Mouse (Mus musculus) midbrain, embryonic 12.5 days (tissue): Measurements from ENCODE around the gene Snx25. TPM values are rescaled to one million over a fixed set of nuclear protein-coding genes. Genes with fewer than 3 reads are reported as not detected.

ENCODE experiments used
- ATAC-seq: fragments of 200-750 bp; cut with Nextera tagmentation; 2 replicates; pipeline ENCODE4 v1.8.0; 2017; ENCODE audit warnings: low read depth, moderate TSS enrichment, moderate library complexity; ENCODE audit not compliant: low FRiP score
- H3K27ac ChIP-seq: fragments of 300-500 bp; sonication (generic); replicated peaks from 2 replicates; pipeline ENCODE4 v1.5.1; 2016; ENCODE audit warnings: mild to moderate bottlenecking
- H3K27me3 ChIP-seq: fragments of 300-500 bp; sonication (generic); 2 replicates; pipeline ENCODE4 v1.6.1; 2016; ENCODE audit warnings: mild to moderate bottlenecking
- H3K36me3 ChIP-seq: fragments of 300-500 bp; sonication (generic); 2 replicates; pipeline ENCODE4 v1.6.1; 2016
- H3K4me1 ChIP-seq: fragments of 300-500 bp; sonication (generic); 2 replicates; pipeline ENCODE4 v1.6.1; 2016
- H3K4me2 ChIP-seq: fragments of 300-500 bp; sonication (generic); replicated peaks from 2 replicates; pipeline ENCODE4 v1.6.1; 2016; ENCODE audit warnings: mild to moderate bottlenecking, moderate library complexity
- H3K4me3 ChIP-seq: fragments of 300-500 bp; sonication (generic); 2 replicates; pipeline ENCODE4 v1.5.1; 2016; ENCODE audit warnings: mild to moderate bottlenecking
- H3K9ac ChIP-seq: fragments of 300-500 bp; sonication (generic); replicated peaks from 2 replicates; pipeline ENCODE4 v1.6.1; 2016; ENCODE audit warnings: mild to moderate bottlenecking, moderate library complexity
- H3K9me3 ChIP-seq: fragments of 300-500 bp; sonication (generic); 2 replicates; pipeline ENCODE4 v1.6.1; 2016; ENCODE audit warnings: mild to moderate bottlenecking
- WGBS: fragments of 180-500 bp; shearing (Covaris S2); methylation state at CpG from one replicate; pipeline ENCODE4 v1.1.7; 2016; 5-methylcytosine and 5-hydroxymethylcytosine counted together
- polyA plus RNA-seq: library from polyadenylated mRNA; unstranded; fragments of >200 nt; fragmentation: Nextera tagmentation; extraction: Ambion mirVana; gene quantifications from 2 replicates; pipeline ENCODE4 v1.2.1, GENCODE M21; 2016

Gene Snx25
- polyA plus RNA-seq, 1 experiment from 2014 or later, result 5.3 TPM

DNA sequence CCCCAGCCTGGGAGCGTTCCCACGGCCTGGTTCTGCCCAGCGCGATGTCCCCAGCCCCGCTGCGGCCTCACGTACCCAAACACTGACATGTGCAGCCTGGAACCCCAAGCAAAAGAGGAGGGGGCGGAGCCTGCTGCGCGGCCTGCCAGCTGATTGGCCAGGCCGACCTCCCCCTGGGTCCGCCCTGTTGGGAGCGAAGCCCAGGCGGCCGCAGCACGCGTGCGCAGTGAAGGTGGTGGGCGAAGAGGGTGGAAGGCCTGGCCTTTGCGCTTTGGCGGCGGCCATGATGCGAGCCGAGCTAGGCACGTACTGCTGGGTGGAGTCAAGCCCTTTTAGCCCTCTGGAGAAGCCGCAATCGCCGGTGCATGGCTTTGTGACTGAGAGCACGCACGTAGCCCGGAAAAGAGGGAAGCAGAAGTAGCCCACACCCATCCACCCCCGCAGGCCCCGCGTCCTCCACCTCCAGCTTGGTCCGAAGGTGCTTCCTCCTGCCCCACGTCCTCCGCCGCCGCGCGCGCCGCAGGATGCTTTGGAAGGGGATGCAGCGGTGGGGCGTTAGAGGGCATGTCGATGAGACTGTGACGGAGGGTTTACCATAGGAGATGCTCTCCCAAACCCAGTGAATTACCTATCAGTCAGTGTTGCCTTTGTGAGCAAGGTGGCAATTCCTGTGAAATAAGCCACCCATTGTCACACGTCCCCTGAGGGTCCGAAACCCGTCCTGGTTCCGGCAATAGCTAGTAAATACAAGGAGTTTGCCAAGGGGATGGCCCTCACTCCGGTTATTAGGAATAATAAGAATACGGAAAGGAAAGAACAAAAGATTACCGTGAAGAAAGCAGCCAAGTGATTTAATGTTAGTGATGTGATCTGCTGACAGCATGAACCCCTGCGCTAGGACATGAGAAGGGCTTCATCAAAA lies 151.9 kb downstream of the Snx25 start:
- 6% methylated on average over 48 of the region's 55 CpGs for WGBS
- peak; percentile 99 for ATAC-seq
- Histone ChIP-seq H3K36me3 (peaks cover 18% of the 10 kb centered on the region), H3K9me3 (no peaks in the 10 kb centered on the region), H3K9ac (peak overlapping the region; percentile 84), H3K27ac (peak overlapping the region; percentile 99), H3K4me1 (peaks cover 9% of the 10 kb centered on the region; the same call in 1 of the 2 replicates), H3K27me3 (no peaks in the 10 kb centered on the region), H3K4me2 (peak overlapping the region; percentile 79), H3K4me3 (peak overlapping the region; percentile 57)

DNA sequence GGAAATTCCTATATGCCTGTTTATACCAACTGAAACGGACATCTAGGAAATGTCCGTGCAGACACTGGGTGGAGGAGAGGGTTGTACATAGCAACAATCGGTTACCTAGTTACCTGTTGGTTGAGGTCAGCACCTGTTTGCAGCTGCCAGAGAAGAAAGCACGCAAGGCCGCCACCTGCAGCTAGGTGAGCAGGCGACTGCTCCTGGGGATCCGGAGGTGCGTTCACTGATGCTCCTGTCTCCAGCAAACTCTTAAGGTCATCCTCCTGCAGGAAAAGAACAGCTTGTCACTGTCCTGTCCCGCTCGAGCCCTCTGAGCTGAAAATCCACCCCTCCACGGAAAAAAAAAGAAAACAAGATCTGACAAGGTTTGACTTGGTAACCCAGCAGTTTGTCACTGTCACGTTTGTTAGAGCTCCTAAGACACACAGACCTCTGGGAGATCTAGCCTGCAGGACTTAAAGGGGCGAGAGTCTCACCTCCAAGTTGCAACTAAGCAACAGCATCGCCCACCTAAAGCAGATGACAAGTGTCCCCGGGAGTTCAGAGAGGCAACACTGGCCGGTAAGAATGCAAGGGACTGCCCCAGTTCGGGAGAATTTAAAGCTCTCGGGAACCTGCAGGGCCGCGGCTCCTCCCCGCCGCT lies 152.7 kb downstream of the Snx25 start, which contains the start of gene Lrp2bp:
TSS of gene Lrp2bp (plus strand) at position 166 of the 646 bp plus-strand sequence.
- 2% methylated on average over 22 of the region's 22 CpGs for WGBS
- Histone ChIP-seq H3K27me3 (no peaks in the 10 kb centered on the region), H3K4me3 (peak within 1 kb of the TSS; percentile 57), H3K36me3 (peaks cover 18% of the 10 kb centered on the region), H3K4me1 (peaks cover 9% of the 10 kb centered on the region; the same call in 1 of the 2 replicates), H3K4me2 (peak within 1 kb of the TSS; percentile 79), H3K9me3 (no peaks in the 10 kb centered on the region), H3K9ac (peak within 1 kb of the TSS; percentile 84), H3K27ac (peak within 1 kb of the TSS; percentile 99)
- ATAC-seq, result peak; percentile 2

DNA sequence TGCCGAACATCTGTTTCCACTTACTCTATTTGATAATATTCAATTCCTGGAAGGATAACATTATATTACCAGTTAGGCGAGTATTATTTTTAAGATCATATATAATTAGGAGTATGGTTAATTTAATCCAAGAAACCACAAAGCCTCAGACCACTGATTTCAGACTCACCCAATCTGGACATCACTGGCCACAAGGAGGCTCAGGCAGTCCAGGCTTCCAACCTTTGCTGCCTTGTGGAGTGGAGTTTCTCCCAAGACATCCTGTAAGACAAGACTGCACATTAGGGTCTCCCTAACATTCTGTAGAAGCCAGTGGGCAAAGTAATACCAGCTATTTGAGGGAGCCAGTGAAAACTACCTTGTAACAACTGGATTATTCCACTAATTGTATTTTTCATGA lies 153.7 kb downstream of the Snx25 start:
- H3K4me1 ChIP-seq, result peaks cover 9% of the 10 kb centered on the region; the same call in 1 of the 2 replicates
- H3K27ac ChIP-seq, result no peak overlapping the region
- ATAC-seq, result no peak
- peaks cover 22% of the 10 kb centered on the region for H3K36me3 ChIP-seq
- no peaks in the 10 kb centered on the region for H3K27me3 ChIP-seq
- no peak overlapping the region for H3K4me3 ChIP-seq
- no peak overlapping the region; the same call in 1 of the 2 replicates for H3K4me2 ChIP-seq
- H3K9ac ChIP-seq, result no peak overlapping the region
- 86% methylated on average over 2 of the region's 2 CpGs for WGBS
- no peaks in the 10 kb centered on the region for H3K9me3 ChIP-seq

DNA sequence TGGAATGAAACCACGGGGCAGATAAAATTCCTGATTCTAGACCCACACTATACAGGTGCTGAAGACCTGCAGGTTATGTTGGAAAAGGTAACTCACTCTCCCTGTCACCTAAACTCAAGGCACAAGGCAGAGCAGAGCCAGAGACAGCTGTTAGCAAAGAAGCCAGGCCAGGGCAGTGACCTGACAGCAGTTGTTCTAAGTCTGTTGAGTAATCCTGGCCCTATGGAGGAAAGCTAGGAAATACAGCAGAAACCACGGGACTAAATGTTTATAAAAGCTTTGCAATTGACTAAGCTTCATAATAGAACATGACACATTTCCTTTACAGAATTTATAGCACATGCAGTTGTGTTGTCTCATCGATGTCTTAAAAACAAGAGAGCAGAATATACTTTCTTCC lies 156.4 kb downstream of the Snx25 start:
- H3K36me3 ChIP-seq, result peaks cover 22% of the 10 kb centered on the region
- peaks cover 9% of the 10 kb centered on the region; the same call in 1 of the 2 replicates for H3K4me1 ChIP-seq
- H3K4me2 ChIP-seq, result no peak overlapping the region
- no peak overlapping the region for H3K27ac ChIP-seq
- WGBS, result 88% methylated on average over 3 of the region's 3 CpGs
- no peak overlapping the region for H3K9ac ChIP-seq
- no peak for ATAC-seq
- H3K27me3 ChIP-seq, result no peaks in the 10 kb centered on the region
- no peaks in the 10 kb centered on the region for H3K9me3 ChIP-seq
- no peak overlapping the region for H3K4me3 ChIP-seq

DNA sequence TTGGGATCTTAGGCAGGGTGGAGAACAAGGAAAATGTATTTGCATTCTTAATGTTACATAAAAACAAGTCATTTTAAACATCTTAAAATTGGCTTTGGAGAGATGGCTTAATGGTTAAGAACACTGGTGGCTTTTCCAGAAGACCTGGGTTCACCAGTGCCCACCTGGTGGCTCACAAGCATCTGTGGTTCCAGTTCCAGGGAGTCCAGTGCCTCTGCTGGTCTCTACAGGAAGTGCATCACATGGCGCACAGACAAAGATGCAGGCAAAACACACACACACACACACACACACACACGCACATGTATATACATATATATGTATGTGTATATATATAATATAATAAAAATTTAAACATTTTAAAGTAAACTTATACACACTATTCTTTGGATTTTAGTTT lies 157.8 kb downstream of the Snx25 start:
- Histone ChIP-seq H3K4me1 (peaks cover 2% of the 10 kb centered on the region; the same call in 1 of the 2 replicates), H3K4me2 (no peak overlapping the region), H3K9ac (no peak overlapping the region), H3K4me3 (no peak overlapping the region), H3K36me3 (peaks cover 27% of the 10 kb centered on the region), H3K27ac (no peak overlapping the region), H3K9me3 (no peaks in the 10 kb centered on the region), H3K27me3 (no peaks in the 10 kb centered on the region)
- 88% methylated on average over 2 of the region's 2 CpGs for WGBS
- no peak for ATAC-seq

DNA sequence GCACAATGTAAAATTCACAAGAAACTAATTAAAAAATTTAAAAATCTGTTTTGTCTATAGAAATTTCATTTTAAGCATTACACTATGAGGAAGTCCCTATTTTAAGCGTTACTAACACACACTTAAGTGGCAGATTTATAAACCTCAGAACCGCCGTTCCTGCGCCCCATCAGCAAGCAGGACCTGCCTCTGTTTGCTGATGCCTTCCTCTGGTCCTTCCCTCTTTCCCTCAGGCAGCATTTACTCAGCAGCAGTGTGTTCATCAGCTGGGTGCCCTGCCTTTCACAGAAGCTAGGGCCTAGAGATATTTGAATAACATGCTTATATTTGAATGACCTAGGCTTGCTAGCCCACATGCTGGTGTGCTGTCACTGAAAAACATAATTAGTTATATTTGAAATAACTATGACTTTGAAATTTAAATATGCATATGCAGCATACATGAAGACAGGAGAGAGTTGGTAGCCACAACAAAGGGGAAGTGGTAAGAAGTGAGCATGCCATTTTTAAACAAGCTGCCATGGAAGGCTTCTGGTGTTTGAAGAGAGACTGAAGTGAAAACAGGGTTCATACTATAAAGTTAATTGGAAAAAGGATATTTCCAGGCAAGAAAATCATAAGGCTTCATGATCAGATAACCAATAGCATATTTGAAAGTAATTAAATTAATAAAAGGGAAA lies 161.2 kb downstream of the Snx25 start:
- no peaks in the 10 kb centered on the region for H3K9me3 ChIP-seq
- H3K9ac ChIP-seq, result no peak overlapping the region
- WGBS, result 96% methylated on average over 4 of the region's 4 CpGs
- ATAC-seq, result no peak
- no peak overlapping the region for H3K27ac ChIP-seq
- H3K36me3 ChIP-seq, result peaks cover 28% of the 10 kb centered on the region
- no peaks in the 10 kb centered on the region for H3K4me1 ChIP-seq
- no peak overlapping the region for H3K4me3 ChIP-seq
- H3K27me3 ChIP-seq, result no peaks in the 10 kb centered on the region
- no peak overlapping the region for H3K4me2 ChIP-seq

DNA sequence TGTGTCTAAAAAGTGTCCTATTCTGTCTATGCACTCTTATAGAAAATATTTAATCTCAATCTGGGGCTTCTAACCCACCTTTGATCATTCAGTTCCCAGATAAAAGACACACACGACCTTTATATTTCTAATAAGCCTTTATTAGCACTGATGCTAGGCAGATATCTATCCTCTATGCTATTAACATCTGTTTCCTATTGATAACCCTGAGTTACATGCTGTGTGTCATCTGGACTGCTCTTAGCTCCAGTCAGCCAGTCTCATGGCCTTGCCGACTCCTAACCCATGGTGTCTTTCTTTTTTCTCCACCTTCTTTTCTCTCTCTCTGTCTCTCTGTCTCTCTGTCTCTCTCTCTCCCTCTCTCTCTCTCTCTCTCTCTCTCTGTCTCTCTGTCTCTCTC lies 163.8 kb downstream of the Snx25 start:
- ATAC-seq, result no peak
- Histone ChIP-seq H3K4me3 (no peak overlapping the region), H3K4me2 (no peak overlapping the region), H3K9ac (no peak overlapping the region), H3K27ac (no peak overlapping the region), H3K4me1 (no peaks in the 10 kb centered on the region), H3K27me3 (no peaks in the 10 kb centered on the region), H3K9me3 (no peaks in the 10 kb centered on the region), H3K36me3 (peaks cover 24% of the 10 kb centered on the region)
- 64% methylated on average over 2 of the region's 2 CpGs for WGBS

DNA sequence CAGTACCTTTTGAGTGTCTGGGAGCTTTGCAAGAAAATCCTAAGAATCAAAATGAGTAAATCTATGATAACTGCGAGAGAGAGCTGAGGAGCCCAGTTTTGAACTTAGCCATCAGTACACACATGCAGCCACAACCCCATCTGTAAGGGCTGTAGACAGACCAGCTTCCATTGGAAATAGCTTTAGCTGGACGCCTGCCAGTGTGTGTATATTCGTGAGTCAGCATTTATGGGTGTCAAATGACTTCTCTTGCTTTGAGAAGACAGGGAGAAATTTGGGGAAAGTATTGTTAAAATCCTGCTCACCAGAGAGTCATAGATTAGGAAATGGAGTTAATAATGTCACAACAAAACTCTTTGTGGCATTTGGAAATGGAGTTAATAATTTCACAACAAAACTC lies 165.3 kb downstream of the Snx25 start:
- Histone ChIP-seq H3K36me3 (peaks cover 32% of the 10 kb centered on the region), H3K27ac (no peak overlapping the region), H3K9me3 (no peaks in the 10 kb centered on the region), H3K4me1 (no peaks in the 10 kb centered on the region), H3K4me3 (no peak overlapping the region), H3K9ac (no peak overlapping the region), H3K4me2 (no peak overlapping the region), H3K27me3 (no peaks in the 10 kb centered on the region)
- 88% methylated on average over 3 of the region's 3 CpGs for WGBS
- ATAC-seq, result no peak

Other genes with a start within 250 kb of the Snx25 start
- not detected in 2 replicates for gene Ccdc110, start 217.5 kb downstream of the Snx25 start, polyA plus RNA-seq
- gene 1700029J07Rik, start 176.9 kb downstream of the Snx25 start, polyA plus RNA-seq, result 3.4 and 3.6 TPM in 2 replicates
- gene Ufsp2, start 176.6 kb downstream of the Snx25 start, polyA plus RNA-seq, result 54.5 and 56.5 TPM in 2 replicates
- gene Lrp2bp, start 152.9 kb downstream of the Snx25 start, polyA plus RNA-seq, result 0.34 and 0.47 TPM in 2 replicates
- 21.9 and 26.8 TPM in 2 replicates for gene Ankrd37, start 146.5 kb downstream of the Snx25 start, polyA plus RNA-seq
- gene Cfap97, start 388 bp downstream of the Snx25 start, polyA plus RNA-seq, result 25.5 and 27.6 TPM in 2 replicates
- gene Slc25a4, start 59.1 kb upstream of the Snx25 start, polyA plus RNA-seq, result 494 and 521 TPM in 2 replicates
- 38.6 and 58.0 TPM in 2 replicates for gene Helt, start 142.5 kb upstream of the Snx25 start, polyA plus RNA-seq